Mouse (Mus musculus): ENCODE measurements around the gene Cdk14. TPM values are rescaled to one million over a fixed set of nuclear protein-coding genes. Genes with fewer than 3 reads are reported as not detected.
"Not testable (repeated sequence)": the region's sequence is repeated elsewhere in the genome, so short reads cannot be mapped to it uniquely, and the experiment has no call there.

The Cdk14 gene
- polyA plus RNA-seq, 1 experiment from 2014 or later, result 10.3 TPM

DNA sequence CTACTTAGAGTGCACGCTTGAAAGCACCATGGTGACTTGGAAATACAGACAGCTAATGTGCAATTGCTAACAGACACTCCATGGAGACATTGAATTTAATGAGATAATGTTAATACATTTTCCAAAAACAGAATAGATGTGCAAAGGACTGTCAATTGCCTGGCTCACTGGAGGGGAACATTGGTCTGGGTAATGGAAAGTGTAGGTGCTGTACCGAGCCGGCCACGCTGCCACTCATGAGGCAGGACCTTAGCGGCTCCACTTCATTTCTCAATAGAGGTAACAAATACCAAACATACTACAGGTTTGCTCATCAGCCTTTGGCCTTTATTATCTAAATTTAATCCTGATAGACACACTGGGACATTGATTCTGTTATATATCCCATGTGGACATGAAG lies 177.4 kb downstream of the Cdk14 start:
- H3K36me3 ChIP-seq, result peaks cover 8% of the 10 kb centered on the region
- no peaks in the 10 kb centered on the region for H3K27me3 ChIP-seq (ENCODE audit: low read depth, poor library complexity, severe bottlenecking)
- H3K4me3 ChIP-seq, result no peak overlapping the region
- H3K4me1 ChIP-seq, result no peaks in the 10 kb centered on the region; the same call in 1 of the 2 replicates
- WGBS, result 96% methylated on average over 5 of the region's 5 CpGs
- DNase-seq (ENCODE audit: low spot score), result no peak
- H3K27ac ChIP-seq (replicated peaks), result no peak overlapping the region
- H3K9me3 ChIP-seq (replicated peaks), result peaks cover 5% of the 10 kb centered on the region

- WGBS, result 92% methylated on average over 6 of the region's 6 CpGs
- peaks cover 13% of the 10 kb centered on the region for H3K36me3 ChIP-seq
- no peaks in the 10 kb centered on the region for H3K27me3 ChIP-seq (ENCODE audit: low read depth, poor library complexity, severe bottlenecking)
- DNase-seq (ENCODE audit: low spot score), result no peak
- H3K4me3 ChIP-seq, result no peak overlapping the region
- no peak overlapping the region for H3K27ac ChIP-seq (replicated peaks)
- H3K9me3 ChIP-seq (replicated peaks), result peaks cover 15% of the 10 kb centered on the region
- no peaks in the 10 kb centered on the region for H3K4me1 ChIP-seq
These were observed 179.0 kb downstream of the Cdk14 start for GRCm38 (mm10) chr5:5241088-5241487.

GRCm38 (mm10) chr5:5240121-5240520 lies 180.0 kb downstream of the Cdk14 start:
- Histone ChIP-seq H3K4me3 (no peak overlapping the region), H3K36me3 (peaks cover 13% of the 10 kb centered on the region), H3K27me3 (ENCODE audit: low read depth, poor library complexity, severe bottlenecking) (no peaks in the 10 kb centered on the region), H3K27ac (replicated peaks) (no peak overlapping the region), H3K4me1 (no peaks in the 10 kb centered on the region), H3K9me3 (replicated peaks) (peaks cover 15% of the 10 kb centered on the region)
- 97% methylated on average over 3 of the region's 3 CpGs for WGBS
- no peak for DNase-seq (ENCODE audit: low spot score)

- 99% methylated on average over 10 of the region's 10 CpGs for WGBS
- H3K4me1 ChIP-seq, result not testable (repeated sequence)
These were observed 185.2 kb downstream of the Cdk14 start for GRCm38 (mm10) chr5:5234935-5235334.

DNA sequence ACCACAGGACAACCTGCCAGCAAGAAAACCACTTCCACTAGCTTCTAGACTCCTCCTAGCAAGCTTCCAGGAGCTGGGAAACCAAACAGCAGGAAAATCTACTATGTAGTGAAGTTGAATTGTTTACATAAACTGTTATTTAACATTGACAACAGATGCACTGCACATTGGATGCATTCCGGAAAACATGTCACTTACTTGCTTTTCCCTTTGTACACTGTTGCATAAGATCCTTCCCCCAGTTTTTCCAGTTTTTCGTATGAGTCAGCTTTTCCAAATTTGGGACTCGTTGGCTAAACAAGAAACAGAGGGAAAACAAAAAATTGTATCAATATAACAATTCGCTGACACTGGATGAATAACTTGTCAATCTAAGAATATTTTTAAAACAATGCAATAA lies 193.1 kb downstream of the Cdk14 start:
- no peak overlapping the region for H3K27ac ChIP-seq (replicated peaks)
- no peaks in the 10 kb centered on the region for H3K9me3 ChIP-seq (replicated peaks)
- DNase-seq (ENCODE audit: low spot score), result no peak
- no peaks in the 10 kb centered on the region for H3K4me1 ChIP-seq
- H3K36me3 ChIP-seq, result no peaks in the 10 kb centered on the region
- H3K4me3 ChIP-seq, result no peak overlapping the region
- WGBS, result 92% methylated on average over 4 of the region's 4 CpGs
- H3K27me3 ChIP-seq (ENCODE audit: low read depth, poor library complexity, severe bottlenecking), result peaks cover 24% of the 10 kb centered on the region

More at GRCm38 (mm10) chr5:5234935-5235334, 185.2 kb downstream of the Cdk14 start:
- Histone ChIP-seq H3K36me3 (peaks cover 16% of the 10 kb centered on the region), H3K9me3 (replicated peaks) (peaks cover 15% of the 10 kb centered on the region)
- H3K4me3 ChIP-seq; DNase-seq (ENCODE audit: low spot score); H3K27me3 ChIP-seq (ENCODE audit: low read depth, poor library complexity, severe bottlenecking); H3K27ac ChIP-seq (replicated peaks): not testable (repeated sequence)

- no peak for DNase-seq (ENCODE audit: low spot score)
- H3K4me1 ChIP-seq, result no peaks in the 10 kb centered on the region
- H3K36me3 ChIP-seq, result no peaks in the 10 kb centered on the region
- H3K4me3 ChIP-seq, result no peak overlapping the region
- H3K27ac ChIP-seq (replicated peaks), result no peak overlapping the region
- WGBS, result 76% methylated on average over 1 of the region's 1 CpGs
- no peaks in the 10 kb centered on the region for H3K9me3 ChIP-seq (replicated peaks)
- peaks cover 84% of the 10 kb centered on the region for H3K27me3 ChIP-seq (ENCODE audit: low read depth, poor library complexity, severe bottlenecking)
These were observed 208.4 kb downstream of the Cdk14 start for GRCm38 (mm10) chr5:5211780-5212135.

GRCm38 (mm10) chr5:5211034-5211779 lies 208.9 kb downstream of the Cdk14 start:
- H3K4me1 ChIP-seq, result no peaks in the 10 kb centered on the region
- H3K36me3 ChIP-seq, result no peaks in the 10 kb centered on the region
- peaks cover 89% of the 10 kb centered on the region for H3K27me3 ChIP-seq (ENCODE audit: low read depth, poor library complexity, severe bottlenecking)
- H3K4me3 ChIP-seq, result no peak overlapping the region
- H3K9me3 ChIP-seq (replicated peaks), result no peaks in the 10 kb centered on the region
- no peak for DNase-seq (ENCODE audit: low spot score)
- H3K27ac ChIP-seq (replicated peaks), result no peak overlapping the region
- 72% methylated on average over 7 of the region's 7 CpGs for WGBS

DNA sequence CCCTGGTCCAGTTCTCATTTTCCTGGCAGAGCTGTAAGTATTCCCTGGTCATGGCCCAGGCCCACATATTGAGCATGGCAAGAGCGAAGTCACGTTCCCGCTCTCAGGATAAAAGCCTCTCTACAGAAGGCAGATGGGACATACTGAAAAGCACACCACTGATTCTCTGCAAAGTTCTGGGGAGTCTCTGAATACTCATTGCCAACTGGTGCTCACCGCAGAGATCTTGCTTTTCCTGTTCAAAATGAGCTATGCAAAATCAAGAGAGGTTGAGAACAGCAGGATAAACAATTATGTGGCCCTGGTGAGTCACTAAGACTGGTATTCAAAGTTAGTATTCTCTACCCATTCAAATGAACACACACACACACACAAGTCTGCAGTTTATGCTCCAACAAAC lies 212.1 kb downstream of the Cdk14 start:
- Histone ChIP-seq H3K27ac (replicated peaks) (no peak overlapping the region), H3K9me3 (replicated peaks) (no peaks in the 10 kb centered on the region), H3K4me3 (no peak overlapping the region), H3K27me3 (ENCODE audit: low read depth, poor library complexity, severe bottlenecking) (peaks cover 58% of the 10 kb centered on the region), H3K36me3 (no peaks in the 10 kb centered on the region), H3K4me1 (0 out of 2 replicates have a peak, but pooled peaks cover 4% of the 10 kb centered on the region)
- 92% methylated on average over 4 of the region's 4 CpGs for WGBS
- no peak for DNase-seq (ENCODE audit: low spot score)

DNA sequence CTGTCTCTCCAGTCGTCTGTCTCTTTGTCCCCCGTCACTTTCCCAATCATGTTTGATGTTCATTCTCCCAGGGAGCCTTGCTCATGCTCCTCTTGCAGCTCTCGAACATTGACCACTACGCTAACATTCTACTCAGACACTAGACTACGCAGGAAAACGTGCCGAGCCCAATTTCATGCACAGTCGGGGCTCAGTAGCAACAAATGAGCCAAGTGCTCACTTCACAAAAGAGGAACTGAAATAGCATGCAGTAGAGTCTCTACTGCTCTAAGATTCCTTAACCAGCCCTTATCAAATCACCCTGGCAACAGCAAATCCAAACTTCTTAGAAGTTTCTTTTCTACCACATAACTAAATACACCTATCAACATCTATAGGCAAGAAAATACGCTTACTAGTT lies 214.1 kb downstream of the Cdk14 start:
- no peak for DNase-seq (ENCODE audit: low spot score)
- Histone ChIP-seq H3K36me3 (no peaks in the 10 kb centered on the region), H3K27me3 (ENCODE audit: low read depth, poor library complexity, severe bottlenecking) (peaks cover 45% of the 10 kb centered on the region), H3K4me1 (0 out of 2 replicates have a peak, but pooled peaks cover 4% of the 10 kb centered on the region), H3K4me3 (no peak overlapping the region), H3K27ac (replicated peaks) (no peak overlapping the region), H3K9me3 (replicated peaks) (no peaks in the 10 kb centered on the region)
- 75% methylated on average over 9 of the region's 9 CpGs for WGBS

DNA sequence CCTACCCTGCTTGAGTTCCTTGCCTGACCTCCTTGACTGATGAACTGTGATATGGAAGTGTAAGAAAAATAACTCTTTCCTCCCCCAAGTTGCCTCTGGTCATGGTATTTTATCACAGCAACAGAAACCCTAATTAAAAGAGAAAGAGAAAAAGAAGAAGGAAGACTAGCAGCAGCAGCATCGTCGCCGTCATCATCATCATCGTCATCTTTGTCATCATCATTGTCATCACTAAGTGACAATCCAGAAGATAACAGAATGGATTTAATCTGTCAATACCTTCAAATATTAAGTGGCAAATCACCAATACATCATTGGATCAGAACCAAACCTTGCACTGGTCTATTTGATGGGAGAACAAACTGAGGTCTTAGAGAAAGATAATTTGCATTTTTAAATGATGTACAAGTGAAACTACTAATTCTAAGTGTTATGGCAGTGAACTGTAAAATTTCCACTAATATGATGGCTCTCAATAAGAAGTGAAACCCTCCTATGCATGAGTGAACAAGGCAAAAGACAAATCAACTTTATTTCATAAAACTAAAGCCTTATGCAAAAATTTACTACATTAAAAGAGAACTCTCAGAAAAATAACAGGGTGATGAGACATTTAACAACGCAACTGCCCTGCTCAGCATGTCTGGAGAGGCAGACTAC lies 225.4 kb downstream of the Cdk14 start:
- no peak for DNase-seq (ENCODE audit: low spot score)
- no peak overlapping the region for H3K27ac ChIP-seq (replicated peaks)
- H3K4me3 ChIP-seq, result no peak overlapping the region
- H3K9me3 ChIP-seq (replicated peaks), result no peaks in the 10 kb centered on the region
- no peaks in the 10 kb centered on the region for H3K27me3 ChIP-seq (ENCODE audit: low read depth, poor library complexity, severe bottlenecking)
- WGBS, result 95% methylated on average over 5 of the region's 5 CpGs
- H3K4me1 ChIP-seq, result no peaks in the 10 kb centered on the region
- no peaks in the 10 kb centered on the region for H3K36me3 ChIP-seq

- no peaks in the 10 kb centered on the region for H3K27me3 ChIP-seq (ENCODE audit: low read depth, poor library complexity, severe bottlenecking)
- H3K36me3 ChIP-seq, result no peaks in the 10 kb centered on the region
- DNase-seq (ENCODE audit: low spot score), result no peak
- no peak overlapping the region for H3K27ac ChIP-seq (replicated peaks)
- no peaks in the 10 kb centered on the region for H3K4me1 ChIP-seq
- H3K9me3 ChIP-seq (replicated peaks), result no peaks in the 10 kb centered on the region
- WGBS, result 94% methylated on average over 1 of the region's 1 CpGs
- H3K4me3 ChIP-seq, result no peak overlapping the region
These were observed 230.5 kb downstream of the Cdk14 start for GRCm38 (mm10) chr5:5189590-5189989.

DNA sequence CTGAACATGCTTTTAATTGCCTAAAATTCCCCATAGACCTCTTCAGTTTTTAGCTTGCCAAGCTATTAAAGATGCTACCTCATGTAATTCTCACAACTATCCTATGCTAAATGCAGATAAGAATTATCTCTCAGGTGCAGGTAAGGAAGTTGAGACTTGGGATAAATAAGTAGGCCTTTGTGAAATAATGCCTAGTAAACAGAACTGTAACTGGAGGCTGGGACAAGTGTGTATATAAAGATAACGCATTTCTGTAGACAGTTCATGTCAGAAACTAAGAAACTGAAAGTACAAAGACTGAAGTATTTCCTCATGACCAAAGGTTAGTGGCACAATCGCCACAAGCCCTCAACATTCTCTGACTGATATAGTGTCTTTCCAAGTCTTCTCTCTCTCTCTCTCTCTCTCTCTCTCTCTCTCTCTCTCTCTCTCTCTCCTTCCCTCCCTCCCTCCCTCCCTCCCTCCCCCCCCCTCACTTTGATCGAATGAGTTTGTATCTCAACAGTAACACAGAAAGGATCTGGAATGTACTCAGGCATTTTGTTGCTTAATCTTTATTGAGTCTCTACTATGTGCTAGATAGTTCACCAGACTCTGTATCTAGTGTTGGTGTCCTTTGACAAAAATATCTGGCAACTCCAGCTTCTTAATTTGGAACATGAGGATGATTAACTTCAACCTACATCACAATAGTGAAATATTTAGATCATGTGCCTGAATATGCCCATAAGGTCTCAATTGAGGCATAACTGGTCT lies 233.9 kb downstream of the Cdk14 start:
- Histone ChIP-seq H3K9me3 (replicated peaks) (no peaks in the 10 kb centered on the region), H3K36me3 (no peaks in the 10 kb centered on the region), H3K4me1 (no peaks in the 10 kb centered on the region), H3K4me3 (no peak overlapping the region), H3K27me3 (ENCODE audit: low read depth, poor library complexity, severe bottlenecking) (no peaks in the 10 kb centered on the region), H3K27ac (replicated peaks) (no peak overlapping the region)
- DNase-seq (ENCODE audit: low spot score), result no peak
- WGBS, result 89% methylated on average over 3 of the region's 3 CpGs

GRCm38 (mm10) chr5:5185521-5185920 lies 234.6 kb downstream of the Cdk14 start:
- DNase-seq (ENCODE audit: low spot score), result no peak

More at GRCm38 (mm10) chr5:5185521-5185920, 234.6 kb downstream of the Cdk14 start:
- H3K9me3 ChIP-seq (replicated peaks), result no peaks in the 10 kb centered on the region
- H3K27me3 ChIP-seq (ENCODE audit: low read depth, poor library complexity, severe bottlenecking), result no peaks in the 10 kb centered on the region
- H3K4me1 ChIP-seq, result no peaks in the 10 kb centered on the region
- H3K36me3 ChIP-seq, result no peaks in the 10 kb centered on the region
- no peak overlapping the region for H3K4me3 ChIP-seq
- no peak overlapping the region for H3K27ac ChIP-seq (replicated peaks)

All from midbrain, embryonic 10.5 days (tissue).